Mouse (Mus musculus) cerebellum, adult 11-12 months (tissue): ENCODE data around the gene Prkag1.

ENCODE experiments used
- DNase-seq: peaks from one replicate; pipeline ENCODE4 v3.0.0; 2022

The Prkag1 gene

GRCm38 (mm10) chr15:98852733-98853132, 21.4 kb upstream of the Prkag1 start:
- DNase-seq: no peak

DNA sequence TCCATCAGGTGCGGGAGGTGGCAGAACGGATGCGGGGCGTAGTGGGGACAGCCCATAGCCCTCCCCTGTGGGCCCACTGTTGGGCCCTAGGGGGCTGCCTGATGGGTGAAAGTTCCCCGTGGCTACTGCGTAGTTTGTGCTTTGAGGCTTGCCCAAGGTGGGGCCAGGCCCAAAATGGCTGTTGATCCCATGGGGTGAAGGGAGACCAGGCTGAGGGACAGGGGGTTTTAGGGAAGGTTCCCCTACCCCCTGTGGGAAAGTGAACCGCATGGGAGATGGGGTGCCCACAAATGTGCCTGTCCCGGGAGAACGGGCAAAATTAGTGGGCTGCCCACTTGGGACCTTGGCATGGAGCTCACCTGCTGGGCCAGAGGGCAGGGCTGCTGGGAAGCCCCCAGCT, 20.8 kb upstream of the Prkag1 start:
- no peak for DNase-seq

GRCm38 (mm10) chr15:98851229-98851818, 20.0 kb upstream of the Prkag1 start:
- no peak for DNase-seq

DNA sequence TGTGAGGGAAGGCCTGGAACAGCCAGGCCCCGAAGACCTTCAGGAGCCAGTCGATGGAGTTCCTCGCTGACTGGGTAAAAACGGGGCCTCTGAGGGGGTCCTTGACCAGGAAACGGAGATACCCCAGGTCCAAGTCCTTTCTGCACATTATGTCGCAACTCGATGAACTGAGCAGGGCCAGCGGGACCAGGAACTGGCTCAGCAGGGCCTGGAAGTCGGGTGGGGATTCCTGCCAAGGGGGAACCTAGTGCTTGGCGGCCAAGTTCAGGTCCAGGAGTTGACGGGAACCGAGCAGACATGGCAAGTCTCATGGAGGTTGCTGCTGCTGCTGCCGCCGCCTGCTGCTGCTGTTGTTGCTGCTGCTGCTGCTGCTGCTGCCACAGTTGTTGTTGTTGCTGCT, 19.3 kb upstream of the Prkag1 start:
- no peak for DNase-seq

GRCm38 (mm10) chr15:98849956-98850600, 18.8 kb upstream of the Prkag1 start:
- DNase-seq: no peak

GRCm38 (mm10) chr15:98849165-98849564, 17.8 kb upstream of the Prkag1 start:
- no peak for DNase-seq

GRCm38 (mm10) chr15:98846140-98846539, 14.8 kb upstream of the Prkag1 start:
- no peak for DNase-seq

- DNase-seq: no peak
These were observed 13.8 kb upstream of the Prkag1 start for GRCm38 (mm10) chr15:98845149-98845548.

DNA sequence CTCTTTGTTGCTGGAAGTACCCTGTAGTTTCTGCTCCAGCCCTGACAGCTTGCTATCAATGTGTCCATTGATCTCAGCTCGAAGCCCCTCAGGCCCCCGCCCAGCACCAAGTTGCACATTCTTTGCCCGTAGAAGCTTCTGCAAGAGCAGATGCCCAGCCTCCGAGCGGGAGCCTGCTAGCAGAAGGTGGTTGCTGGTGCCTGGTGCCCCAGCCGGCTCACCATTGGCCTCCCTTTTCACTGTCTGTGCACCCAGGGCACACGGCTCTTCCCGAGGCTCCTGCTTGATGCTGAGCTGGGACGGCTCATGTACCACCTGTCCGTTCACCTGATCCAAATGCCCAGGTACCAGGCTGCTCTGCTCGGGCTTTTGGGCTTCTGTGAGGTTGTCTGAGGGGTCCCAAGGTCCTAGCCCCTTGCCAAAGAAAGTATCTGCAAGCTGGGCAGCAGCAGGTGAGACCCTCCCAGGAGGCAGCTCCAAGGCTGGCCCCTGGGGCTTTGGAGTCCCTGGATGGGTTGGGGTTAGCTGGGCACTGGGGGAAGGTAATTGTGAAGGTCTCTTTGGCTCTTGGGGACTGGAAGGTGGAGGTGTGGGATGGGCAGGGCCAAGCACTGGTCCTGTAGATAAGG, 12.4 kb upstream of the Prkag1 start:
- no peak for DNase-seq

DNA sequence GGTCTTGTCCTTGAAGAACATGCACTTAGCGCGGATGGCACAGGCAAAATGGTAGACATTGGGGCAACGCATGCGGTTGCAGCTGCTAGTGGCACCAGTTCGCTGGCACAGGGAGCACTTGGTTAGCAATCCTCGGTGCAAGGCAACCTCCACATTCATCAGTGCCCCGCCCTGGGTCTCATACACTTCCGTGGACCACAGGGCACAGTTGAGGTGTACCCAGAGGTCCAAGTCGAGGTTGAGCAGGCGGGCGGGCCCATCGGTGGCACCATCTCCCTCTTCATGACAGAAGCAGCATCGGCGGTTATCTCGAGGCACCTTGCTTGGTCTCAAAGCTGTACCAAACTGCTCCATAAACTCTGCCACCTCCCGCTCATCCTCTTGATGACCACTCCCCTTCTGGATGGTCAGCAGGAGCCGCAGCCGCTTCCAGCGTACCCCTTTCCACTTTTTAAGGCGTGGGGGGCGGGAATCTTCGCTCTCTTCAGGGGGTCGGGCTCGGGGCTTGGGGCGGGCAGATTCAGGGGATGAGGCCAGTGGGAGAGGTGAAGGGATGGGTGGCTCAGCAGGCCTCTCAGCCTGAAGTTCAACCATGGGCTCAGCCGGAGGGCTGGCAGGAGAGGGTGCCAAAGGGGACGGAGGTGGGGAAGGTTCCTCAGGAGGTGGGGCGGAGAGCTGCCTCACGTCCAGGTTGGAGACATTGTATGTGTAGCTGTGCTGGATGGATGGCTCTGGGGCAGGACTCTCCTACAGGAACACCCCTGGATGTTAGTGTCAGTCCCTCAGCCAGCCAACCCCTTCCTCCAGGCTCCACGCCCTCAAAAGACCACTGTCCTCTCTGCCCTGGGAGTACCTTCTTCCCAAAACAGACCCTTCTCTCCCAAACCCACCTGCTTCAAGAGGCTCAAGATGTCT, 8.6 kb upstream of the Prkag1 start:
- DNase-seq: no peak

DNA sequence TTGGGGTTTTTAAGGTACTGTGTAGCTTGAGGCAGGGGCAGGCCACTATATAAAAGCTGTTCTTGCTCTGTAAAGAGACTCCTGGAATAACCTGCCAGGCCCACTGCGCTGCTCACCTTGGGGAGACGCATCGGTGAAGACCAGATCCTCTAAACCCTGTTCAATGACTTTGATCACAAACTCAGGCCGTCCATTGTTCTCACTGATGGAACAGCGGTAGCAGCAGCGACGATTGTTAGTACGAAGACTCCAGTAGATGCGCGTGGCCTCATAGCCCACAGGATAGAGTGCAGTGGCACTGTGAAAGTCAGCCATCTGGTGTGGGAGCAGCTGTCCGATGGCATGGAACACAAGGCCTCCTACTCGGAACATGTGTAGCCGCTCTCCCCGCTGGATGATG, 7.8 kb upstream of the Prkag1 start:
- no peak for DNase-seq

DNA sequence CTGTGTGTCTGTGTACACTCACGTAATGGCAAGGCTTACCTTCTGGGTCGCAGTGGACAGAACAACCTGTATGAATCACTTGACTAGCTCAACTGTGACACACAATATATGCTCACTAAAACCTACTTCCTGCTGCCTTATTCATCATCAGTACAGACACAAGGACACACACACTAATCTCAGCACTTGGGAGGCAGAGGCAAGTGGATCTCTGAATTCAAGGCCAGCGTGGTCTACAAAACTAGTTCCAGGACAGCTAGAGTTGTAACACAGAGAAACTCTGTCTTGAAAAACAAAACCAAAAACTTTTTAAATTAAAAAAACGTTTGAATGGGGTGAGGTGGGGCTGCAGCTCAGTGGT, 6.4 kb upstream of the Prkag1 start:
- no peak for DNase-seq

GRCm38 (mm10) chr15:98837006-98837742, 5.9 kb upstream of the Prkag1 start:
- DNase-seq: no peak

- no peak for DNase-seq
These were observed 4.0 kb upstream of the Prkag1 start for GRCm38 (mm10) chr15:98835291-98835690.

DNA sequence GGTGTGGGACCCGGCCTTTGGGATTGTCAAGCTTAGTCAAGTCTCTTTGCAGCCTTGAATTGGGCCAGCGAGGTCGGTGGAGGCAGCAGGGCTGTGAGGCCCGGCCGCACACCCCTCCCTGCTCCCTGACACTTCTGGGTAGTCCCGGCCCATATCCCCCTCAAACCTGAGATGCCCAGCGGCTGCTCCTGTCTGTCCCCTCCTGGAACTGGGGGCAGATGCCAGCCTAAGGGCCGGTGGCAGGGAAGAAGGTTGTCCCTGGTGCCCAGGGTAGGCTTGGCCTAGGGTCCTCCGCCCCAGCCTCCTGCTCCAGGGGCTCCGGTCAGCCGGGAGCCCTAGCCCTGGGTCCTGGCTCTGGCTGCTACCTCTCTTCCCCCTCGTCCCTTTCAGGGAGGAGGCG, 2.7 kb upstream of the Prkag1 start:
- no peak for DNase-seq

GRCm38 (mm10) chr15:98833281-98833680, 2.0 kb upstream of the Prkag1 start:
- DNase-seq: peak; percentile 40

- DNase-seq: peak; percentile 36
These were observed 1.1 kb upstream of the Prkag1 start for GRCm38 (mm10) chr15:98832161-98833058.

DNA sequence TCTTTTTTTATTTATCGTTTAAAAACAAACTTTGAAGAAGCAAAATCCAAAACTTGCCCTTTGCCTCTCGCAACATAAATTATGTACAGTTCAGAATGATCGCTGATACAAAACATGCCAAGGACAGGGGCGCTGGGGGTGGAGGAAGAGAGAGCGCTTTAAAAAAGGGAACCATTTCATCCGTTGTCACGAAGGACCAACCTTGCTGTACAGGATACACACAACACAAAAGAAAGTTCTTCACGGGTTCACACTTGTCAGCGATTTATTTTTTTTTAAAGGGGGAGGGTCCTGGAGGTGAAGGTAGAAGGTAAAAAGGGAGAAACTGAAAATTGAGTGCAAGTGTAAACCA, 339 bp upstream of the Prkag1 start:
- no peak for DNase-seq

GRCm38 (mm10) chr15:98827611-98828011, 3.7 kb downstream of the Prkag1 start:
- no peak for DNase-seq

GRCm38 (mm10) chr15:98823434-98823833, 7.9 kb downstream of the Prkag1 start:
- no peak for DNase-seq

DNA sequence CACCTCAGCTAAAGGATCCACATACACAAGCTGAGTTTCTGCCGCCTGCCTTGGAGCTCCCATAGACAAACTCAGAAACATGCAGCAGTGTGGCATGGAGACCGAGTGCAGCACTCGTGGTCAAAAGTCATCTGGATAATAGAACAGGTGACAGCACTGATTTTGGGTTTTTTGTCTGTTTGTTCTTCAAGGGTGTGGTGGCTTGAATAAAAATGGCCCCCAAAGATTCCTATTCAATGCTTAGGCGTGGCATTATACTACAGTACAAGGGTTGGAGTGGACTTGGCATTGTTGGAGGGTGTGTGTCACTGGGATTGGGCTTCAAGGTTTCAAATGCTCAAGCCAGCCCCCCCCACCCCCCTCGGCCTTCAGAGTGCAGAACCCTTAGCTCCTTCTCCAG, 9.2 kb downstream of the Prkag1 start:
- no peak for DNase-seq

GRCm38 (mm10) chr15:98821403-98821802, 9.9 kb downstream of the Prkag1 start:
- no peak for DNase-seq
